Mouse (Mus musculus) liver, embryonic 12.5 days (tissue): ENCODE results near the gene Gm17268. TPM values are rescaled to one million over a fixed set of nuclear protein-coding genes. Genes with fewer than 3 reads are reported as not detected.

Experiments
- ATAC-seq: fragments of 200-750 bp; cut with Nextera tagmentation; 2 replicates; pipeline ENCODE4 v1.8.0; 2017; ENCODE audit warnings: moderate number of reproducible peaks, mild to moderate bottlenecking, moderate library complexity
- H3K27ac ChIP-seq: fragments of 300-500 bp; sonication (generic); 2 replicates; pipeline ENCODE4 v1.5.1; 2016; ENCODE audit warnings: mild to moderate bottlenecking
- H3K27me3 ChIP-seq: fragments of 300-500 bp; sonication (generic); replicated peaks from 2 replicates; pipeline ENCODE4 v1.6.1; 2016; ENCODE audit warnings: mild to moderate bottlenecking, moderate library complexity
- H3K36me3 ChIP-seq: fragments of 300-500 bp; sonication (generic); 2 replicates; pipeline ENCODE4 v1.6.1; 2016; ENCODE audit warnings: mild to moderate bottlenecking, moderate library complexity
- H3K4me1 ChIP-seq: fragments of 300-500 bp; sonication (generic); 2 replicates; pipeline ENCODE4 v1.6.1; 2016
- H3K4me2 ChIP-seq: fragments of 300-500 bp; sonication (generic); 2 replicates; pipeline ENCODE4 v1.6.1; 2016; ENCODE audit warnings: mild to moderate bottlenecking, moderate library complexity
- H3K4me3 ChIP-seq: fragments of 300-500 bp; sonication (generic); 2 replicates; pipeline ENCODE4 v1.5.1; 2016; ENCODE audit warnings: mild to moderate bottlenecking, moderate library complexity
- H3K9ac ChIP-seq: fragments of 300-500 bp; sonication (generic); 2 replicates; pipeline ENCODE4 v1.6.1; 2016; ENCODE audit warnings: mild to moderate bottlenecking, moderate library complexity
- H3K9me3 ChIP-seq: fragments of 300-500 bp; sonication (generic); replicated peaks from 2 replicates; pipeline ENCODE4 v1.6.1; 2016; ENCODE audit warnings: mild to moderate bottlenecking, moderate library complexity
- WGBS: fragments of 180-500 bp; shearing (Covaris S2); methylation state at CpG from one replicate; pipeline ENCODE4 v1.1.7; 2016; ENCODE audit not compliant: insufficient replicate concordance; 5-methylcytosine and 5-hydroxymethylcytosine counted together
- polyA plus RNA-seq: library from polyadenylated mRNA; unstranded; fragments of >200 nt; fragmentation: Nextera tagmentation; extraction: Ambion mirVana; gene quantifications from 2 replicates; pipeline ENCODE4 v1.2.1, GENCODE M21; 2016

Gene Gm17268
- polyA plus RNA-seq, 1 experiment from 2014 or later = not detected

GRCm38 (mm10) chr11:82022504-82023056 lies 15.8 kb downstream of the Gm17268 start:
- H3K4me2 ChIP-seq = no peak overlapping the region
- no peaks in the 10 kb centered on the region for H3K36me3 ChIP-seq
- H3K9me3 ChIP-seq = no peaks in the 10 kb centered on the region
- no peak overlapping the region for H3K9ac ChIP-seq
- no peaks in the 10 kb centered on the region for H3K27me3 ChIP-seq
- peaks cover 7% of the 10 kb centered on the region; the same call in 1 of the 2 replicates for H3K4me1 ChIP-seq
- H3K4me3 ChIP-seq = no peak overlapping the region
- no peak overlapping the region for H3K27ac ChIP-seq
- whole genome bisulfite sequencing = 62% methylated on average over 6 of the region's 6 CpGs
- no peak for ATAC-seq

GRCm38 (mm10) chr11:82021406-82021805 lies 17.0 kb downstream of the Gm17268 start:
- H3K36me3 ChIP-seq = no peaks in the 10 kb centered on the region
- ATAC-seq = no peak
- peaks cover 7% of the 10 kb centered on the region; the same call in 1 of the 2 replicates for H3K4me1 ChIP-seq
- WGBS = 28% methylated on average over 3 of the region's 3 CpGs
- no peaks in the 10 kb centered on the region for H3K9me3 ChIP-seq
- no peaks in the 10 kb centered on the region for H3K27me3 ChIP-seq
- H3K4me3 ChIP-seq = no peak overlapping the region
- no peak overlapping the region for H3K27ac ChIP-seq
- H3K4me2 ChIP-seq = no peak overlapping the region
- no peak overlapping the region for H3K9ac ChIP-seq

GRCm38 (mm10) chr11:82019793-82020192 lies 18.6 kb downstream of the Gm17268 start:
- H3K27me3 ChIP-seq = no peaks in the 10 kb centered on the region

DNA sequence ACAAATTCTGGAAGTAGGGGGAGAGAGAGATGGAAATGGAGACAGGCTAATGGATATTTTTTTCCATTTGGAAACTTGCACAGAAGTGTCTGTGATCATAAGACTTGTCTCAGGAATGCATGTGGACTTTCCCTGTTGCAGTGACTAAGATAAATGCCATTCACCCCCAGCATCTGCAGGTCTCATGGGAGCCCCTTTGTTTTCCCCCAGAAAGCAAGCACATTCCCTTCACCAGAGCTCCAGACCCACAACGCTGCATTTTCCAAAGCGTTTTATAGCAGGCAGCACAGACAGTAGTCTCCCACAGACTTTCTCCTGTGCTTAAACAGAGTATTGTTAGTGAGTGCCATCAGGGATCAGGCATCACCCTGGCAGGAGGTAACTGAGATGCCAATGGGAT lies 19.0 kb downstream of the Gm17268 start:
- WGBS = 60% methylated on average over 2 of the region's 2 CpGs
- no peaks in the 10 kb centered on the region for H3K27me3 ChIP-seq
- ATAC-seq = no peak
- H3K36me3 ChIP-seq = no peaks in the 10 kb centered on the region
- H3K4me3 ChIP-seq = no peak overlapping the region
- no peak overlapping the region for H3K27ac ChIP-seq
- H3K9ac ChIP-seq = no peak overlapping the region
- H3K4me1 ChIP-seq = peaks cover 7% of the 10 kb centered on the region; the same call in 1 of the 2 replicates
- H3K9me3 ChIP-seq = no peaks in the 10 kb centered on the region
- H3K4me2 ChIP-seq = no peak overlapping the region

More at GRCm38 (mm10) chr11:82019793-82020192, 18.6 kb downstream of the Gm17268 start:
- no peaks in the 10 kb centered on the region for H3K36me3 ChIP-seq
- H3K9ac ChIP-seq = no peak overlapping the region
- H3K4me3 ChIP-seq = no peak overlapping the region
- H3K27ac ChIP-seq = no peak overlapping the region
- no peak for ATAC-seq
- H3K9me3 ChIP-seq = no peaks in the 10 kb centered on the region
- H3K4me2 ChIP-seq = no peak overlapping the region
- peaks cover 7% of the 10 kb centered on the region; the same call in 1 of the 2 replicates for H3K4me1 ChIP-seq

- no peaks in the 10 kb centered on the region for H3K36me3 ChIP-seq
- no peaks in the 10 kb centered on the region for H3K27me3 ChIP-seq
- 45% methylated on average over 3 of the region's 3 CpGs for WGBS
- no peak overlapping the region for H3K9ac ChIP-seq
- H3K9me3 ChIP-seq = no peaks in the 10 kb centered on the region
- ATAC-seq = no peak
- H3K4me2 ChIP-seq = no peak overlapping the region
- H3K27ac ChIP-seq = no peak overlapping the region
- peaks cover 7% of the 10 kb centered on the region; the same call in 1 of the 2 replicates for H3K4me1 ChIP-seq
- H3K4me3 ChIP-seq = no peak overlapping the region
Observed at GRCm38 (mm10) chr11:82016181-82016780, 22.1 kb downstream of the Gm17268 start.

DNA sequence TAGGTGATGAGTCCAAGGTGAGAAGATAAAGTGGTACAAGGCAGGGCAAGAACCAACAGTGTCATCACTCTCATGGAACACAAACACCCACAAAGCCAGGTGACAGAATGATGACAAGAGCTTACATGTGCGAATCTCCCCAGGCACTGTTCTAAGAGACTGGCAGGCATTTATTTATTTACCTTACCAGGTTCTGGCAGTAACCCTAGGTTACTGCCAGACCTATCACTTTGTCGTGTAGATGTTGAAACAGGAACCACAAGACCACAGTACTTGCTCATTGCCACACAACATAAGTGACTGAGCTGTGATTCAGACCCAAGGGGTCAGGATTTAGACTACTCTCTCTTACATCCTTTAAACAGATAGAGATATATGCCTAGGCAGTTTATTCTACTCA lies 23.3 kb downstream of the Gm17268 start:
- H3K4me2 ChIP-seq = no peak overlapping the region
- H3K4me1 ChIP-seq = no peaks in the 10 kb centered on the region
- 31% methylated on average over 2 of the region's 2 CpGs for WGBS
- H3K27me3 ChIP-seq = no peaks in the 10 kb centered on the region
- ATAC-seq = no peak
- no peaks in the 10 kb centered on the region for H3K36me3 ChIP-seq
- H3K4me3 ChIP-seq = no peak overlapping the region
- H3K27ac ChIP-seq = no peak overlapping the region
- H3K9ac ChIP-seq = no peak overlapping the region
- H3K9me3 ChIP-seq = no peaks in the 10 kb centered on the region

DNA sequence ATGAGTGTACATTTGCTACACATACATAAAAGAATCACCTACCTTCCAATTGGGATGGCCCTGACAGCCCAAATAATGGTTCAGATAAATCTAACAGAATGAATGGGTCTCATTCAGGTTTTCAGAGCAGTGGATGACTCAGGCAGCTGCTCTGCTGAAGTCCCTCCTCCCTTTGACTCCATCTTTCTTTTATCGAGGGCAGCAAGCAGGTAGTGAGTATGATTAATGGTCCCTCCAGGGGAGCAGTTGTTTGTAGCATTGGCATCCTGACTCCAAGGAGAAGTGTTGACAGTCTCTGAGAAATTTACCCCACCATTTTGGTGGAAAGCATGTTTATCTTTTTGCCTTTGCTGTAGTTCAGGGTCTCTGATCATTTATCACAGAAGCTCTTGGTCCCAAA lies 24.6 kb downstream of the Gm17268 start:
- no peaks in the 10 kb centered on the region for H3K9me3 ChIP-seq
- no peak overlapping the region for H3K4me2 ChIP-seq
- H3K4me1 ChIP-seq = no peaks in the 10 kb centered on the region
- ATAC-seq = no peak
- no peaks in the 10 kb centered on the region for H3K27me3 ChIP-seq
- no peak overlapping the region for H3K9ac ChIP-seq
- H3K36me3 ChIP-seq = no peaks in the 10 kb centered on the region
- no peak overlapping the region for H3K4me3 ChIP-seq
- 65% methylated on average over 1 of the region's 1 CpGs for WGBS
- no peak overlapping the region for H3K27ac ChIP-seq

DNA sequence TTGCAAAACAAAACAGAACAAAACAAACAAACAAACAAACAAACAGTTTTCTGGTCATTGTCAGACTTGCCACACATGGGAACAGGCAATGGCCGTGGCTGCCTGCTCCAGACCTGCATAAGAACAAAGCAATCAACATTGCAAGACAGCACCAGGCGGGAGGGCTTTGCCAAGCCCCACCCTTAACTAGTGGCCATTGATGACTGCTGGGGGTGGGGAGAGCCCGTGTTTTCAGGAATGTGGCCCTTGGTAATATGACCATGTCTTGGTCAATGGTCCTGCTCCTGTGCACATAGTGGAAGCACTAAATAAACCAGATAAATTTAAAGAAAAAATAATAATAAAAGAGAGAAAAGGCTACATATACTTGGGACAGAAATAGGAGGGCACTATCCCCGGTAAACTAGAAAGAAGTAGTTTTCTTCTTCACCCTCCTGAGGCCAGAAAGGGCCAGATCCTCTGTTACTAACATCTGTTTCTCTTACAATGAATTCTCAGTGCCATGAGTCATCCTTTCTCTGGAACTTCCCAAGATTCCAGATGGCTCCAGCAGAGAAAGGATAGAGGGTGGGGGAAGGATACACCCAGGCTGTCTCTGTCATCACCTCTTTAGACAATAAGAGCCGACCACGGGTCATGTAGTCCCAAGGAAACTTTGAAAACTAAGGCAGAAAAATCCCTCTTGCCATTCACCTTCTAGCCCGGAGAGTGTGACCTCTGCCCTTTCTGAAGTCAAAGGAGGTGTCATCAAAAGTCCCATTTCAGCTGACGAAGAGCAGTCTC lies 26.8 kb downstream of the Gm17268 start:
- no peaks in the 10 kb centered on the region for H3K4me1 ChIP-seq
- no peak overlapping the region for H3K4me3 ChIP-seq
- no peaks in the 10 kb centered on the region for H3K27me3 ChIP-seq
- WGBS = 53% methylated on average over 8 of the region's 8 CpGs
- H3K9me3 ChIP-seq = no peaks in the 10 kb centered on the region
- no peaks in the 10 kb centered on the region for H3K36me3 ChIP-seq
- no peak for ATAC-seq
- no peak overlapping the region for H3K4me2 ChIP-seq
- H3K27ac ChIP-seq = no peak overlapping the region
- H3K9ac ChIP-seq = no peak overlapping the region

GRCm38 (mm10) chr11:82010115-82010514 lies 28.2 kb downstream of the Gm17268 start:
- no peaks in the 10 kb centered on the region for H3K36me3 ChIP-seq
- no peaks in the 10 kb centered on the region for H3K4me1 ChIP-seq
- H3K27me3 ChIP-seq = no peaks in the 10 kb centered on the region
- ATAC-seq = no peak
- H3K4me2 ChIP-seq = no peak overlapping the region
- H3K27ac ChIP-seq = no peak overlapping the region
- H3K9ac ChIP-seq = no peak overlapping the region
- no peaks in the 10 kb centered on the region for H3K9me3 ChIP-seq
- 73% methylated on average over 3 of the region's 3 CpGs for WGBS
- no peak overlapping the region for H3K4me3 ChIP-seq

DNA sequence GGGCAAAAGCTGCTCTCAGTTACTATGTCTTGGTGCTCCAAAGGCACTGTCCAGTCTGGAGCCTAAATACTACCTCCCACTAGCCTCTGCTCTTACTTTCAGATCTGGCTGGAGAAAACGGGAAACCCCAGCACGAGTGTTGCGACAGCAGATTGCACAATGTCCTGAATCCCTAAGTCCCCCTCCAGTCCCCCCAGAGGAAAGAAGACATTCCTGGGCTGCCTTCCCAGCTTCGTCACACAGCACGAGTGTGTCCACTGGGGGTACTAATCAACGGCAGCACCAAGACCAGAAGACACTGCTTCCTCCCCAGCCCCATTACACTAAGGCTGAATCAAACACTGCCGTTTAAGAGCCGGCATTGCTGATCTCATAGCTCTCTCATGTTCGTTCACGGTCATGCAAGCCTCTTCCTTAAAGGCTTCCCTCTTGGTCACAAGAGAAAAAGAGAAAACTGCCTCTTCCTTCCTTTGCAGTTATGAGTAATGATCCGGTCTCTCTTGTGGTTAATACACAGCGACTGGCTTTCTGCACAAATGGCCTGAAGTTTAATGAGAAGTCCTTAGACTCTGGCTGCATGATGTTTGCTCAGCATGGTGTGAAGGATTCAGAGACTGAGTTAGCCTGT lies 31.5 kb downstream of the Gm17268 start:
- H3K4me2 ChIP-seq = 0 out of 2 replicates have a peak overlapping the region, but pooled peaks have one; percentile 5
- ATAC-seq = no peak
- no peak overlapping the region for H3K27ac ChIP-seq

GRCm38 (mm10) chr11:82004810-82005209 lies 33.6 kb downstream of the Gm17268 start:
- ATAC-seq = no peak
- H3K9ac ChIP-seq = no peak overlapping the region
- no peak overlapping the region for H3K4me2 ChIP-seq
- no peaks in the 10 kb centered on the region for H3K36me3 ChIP-seq
- H3K27ac ChIP-seq = no peak overlapping the region
- no peaks in the 10 kb centered on the region for H3K9me3 ChIP-seq
- no peaks in the 10 kb centered on the region for H3K4me1 ChIP-seq
- WGBS = 46% methylated on average over 2 of the region's 2 CpGs
- H3K4me3 ChIP-seq = no peak overlapping the region
- H3K27me3 ChIP-seq = no peaks in the 10 kb centered on the region

More for the DNA sequence above, 31.5 kb downstream of the Gm17268 start:
- H3K4me3 ChIP-seq = no peak overlapping the region
- 27% methylated on average over 12 of the region's 12 CpGs for WGBS
- no peaks in the 10 kb centered on the region for H3K4me1 ChIP-seq
- H3K9me3 ChIP-seq = no peaks in the 10 kb centered on the region
- H3K36me3 ChIP-seq = no peaks in the 10 kb centered on the region
- H3K27me3 ChIP-seq = no peaks in the 10 kb centered on the region
- no peak overlapping the region for H3K9ac ChIP-seq

- Histone ChIP-seq H3K4me2 (no peak overlapping the region), H3K9me3 (no peaks in the 10 kb centered on the region), H3K4me3 (no peak overlapping the region), H3K4me1 (no peaks in the 10 kb centered on the region), H3K27me3 (no peaks in the 10 kb centered on the region), H3K27ac (no peak overlapping the region), H3K36me3 (no peaks in the 10 kb centered on the region), H3K9ac (no peak overlapping the region)
- WGBS = 48% methylated on average over 5 of the region's 5 CpGs
- no peak for ATAC-seq
Observed at GRCm38 (mm10) chr11:82000581-82000980, 37.8 kb downstream of the Gm17268 start.
